Mouse (Mus musculus) stomach, postnatal 0 days (tissue): ENCODE measurements around the gene Hrk.
A peak's percentile ranks its signal among the peaks of the same experiment; 100 is the strongest.

Source experiments
- CTCF ChIP-seq: IDR thresholded peaks from 2 replicates; pipeline ENCODE4 v1.5.1; 2016; ENCODE audit warnings: antibody characterized with exemption, low read depth, mild to moderate bottlenecking, moderate library complexity
- EP300 ChIP-seq: optimal IDR thresholded peaks from 2 replicates; pipeline ENCODE3; 2016; ENCODE audit warnings: antibody characterized with exemption

- TF ChIP-seq CTCF (peak; percentile 45), EP300 (no peak)
These were observed 1.0 kb downstream of the Hrk start for GRCm38 (mm10) chr5:118165462-118165861.
